In genomic region chr8:84600311-84600907, GRCm38 (mm10) we compare ENCODE assay signal across 9 mouse cellular contexts.
A peak's percentile ranks its signal among the peaks of the same experiment; 100 is the strongest.
DNase-seq lines count a peak whose midpoint lies in the region; ATAC-seq and TF ChIP-seq lines count a peak whose summit lies in the region.
"Had no signal": no experiment of that assay in that cellular context is flagged by ENCODE, and none has a peak within 500 bp of the region (broad histone marks: within the 10 kb centered on the region; RNA-seq: fewer than 3 reads in every experiment).

No protein-coding gene starts in this region.

- H3K36me3 ChIP-seq in heart, embryonic 11.5 days (ENCODE audit: control insufficient read depth, insufficient read depth, low read length), result no peaks in the 10 kb centered on the region
- peaks cover 6% of the 10 kb centered on the region; the same call in 1 of the 2 replicates for H3K36me3 ChIP-seq in hindbrain, embryonic 16.5 days (ENCODE audit: control insufficient read depth, insufficient read depth, low read length)
- H3K36me3 ChIP-seq in midbrain, postnatal 0 days (ENCODE audit: insufficient read depth, low read length), result 0 out of 2 replicates have a peak, but pooled peaks cover 5% of the 10 kb centered on the region

- peak overlapping the region; percentile 42 for H3K4me3 ChIP-seq in heart, embryonic 11.5 days (ENCODE audit: low read depth, low read length)
- H3K4me3 ChIP-seq in hindbrain, embryonic 16.5 days (ENCODE audit: low read length), result peak overlapping the region; percentile 18; the same call in 1 of the 2 replicates
- H3K4me3 ChIP-seq in midbrain, postnatal 0 days (ENCODE audit: low read depth, low read length), result no peak overlapping the region

- H3K4me1 ChIP-seq in heart, embryonic 11.5 days (ENCODE audit: control insufficient read depth, insufficient read depth, low read length), result peaks cover 16% of the 10 kb centered on the region
- peaks cover 15% of the 10 kb centered on the region for H3K4me1 ChIP-seq in hindbrain, embryonic 16.5 days (ENCODE audit: control insufficient read depth, insufficient read depth, low read depth, low read length)
- H3K4me1 ChIP-seq in midbrain, postnatal 0 days (ENCODE audit: insufficient read depth, low read length), result no peaks in the 10 kb centered on the region

- peak overlapping the region; percentile 71 for H3K9ac ChIP-seq in heart, embryonic 11.5 days (ENCODE audit: low read depth, low read length)
- peak overlapping the region; percentile 54 for H3K9ac ChIP-seq in hindbrain, embryonic 16.5 days (ENCODE audit: low read depth, low read length)
- peak overlapping the region; percentile 34; the same call in 1 of the 2 replicates for H3K9ac ChIP-seq in midbrain, postnatal 0 days (replicated peaks; ENCODE audit: low read length, poor library complexity, severe bottlenecking)

- no peak for TF ChIP-seq CTCF in midbrain, postnatal 0 days (IDR thresholded peaks at IDR 0.05)

- peaks cover 22% of the 10 kb centered on the region for H3K27me3 ChIP-seq in heart, embryonic 11.5 days (ENCODE audit: control insufficient read depth, insufficient read depth, low read length)
- H3K27me3 ChIP-seq in hindbrain, embryonic 16.5 days (replicated peaks; ENCODE audit: control insufficient read depth, insufficient read depth, low read length), result no peaks in the 10 kb centered on the region; the same call in 1 of the 2 replicates
- no peaks in the 10 kb centered on the region for H3K27me3 ChIP-seq in midbrain, postnatal 0 days (ENCODE audit: insufficient read depth, low read length)

- 0 out of 2 replicates have a peak overlapping the region, but pooled peaks have one; percentile 3 for H3K27ac ChIP-seq in heart, embryonic 11.5 days (ENCODE audit: low read depth, low read length)
- 0 out of 2 replicates have a peak overlapping the region, but pooled peaks have one; percentile 5 for H3K27ac ChIP-seq in hindbrain, embryonic 16.5 days (ENCODE audit: low read depth, low read length)
- H3K27ac ChIP-seq in midbrain, postnatal 0 days (ENCODE audit: low read depth, low read length), result no peak overlapping the region

- H3K4me2 ChIP-seq in heart, embryonic 11.5 days, result peak overlapping the region; percentile 67
- peak overlapping the region; percentile 48 for H3K4me2 ChIP-seq in hindbrain, embryonic 16.5 days (ENCODE audit: low read length)
- peak overlapping the region; percentile 36; the same call in 1 of the 2 replicates for H3K4me2 ChIP-seq in midbrain, postnatal 0 days (ENCODE audit: low read depth, low read length, poor library complexity, severe bottlenecking)

- no peaks in the 10 kb centered on the region for H3K9me3 ChIP-seq in heart, embryonic 11.5 days (replicated peaks; ENCODE audit: control insufficient read depth, low read length)
- H3K9me3 ChIP-seq in hindbrain, embryonic 16.5 days (ENCODE audit: control insufficient read depth, low read length), result no peaks in the 10 kb centered on the region
- no peaks in the 10 kb centered on the region for H3K9me3 ChIP-seq in midbrain, postnatal 0 days (ENCODE audit: low read length)

- no peak for DNase-seq in heart, adult 9 months (ENCODE audit: low spot score in 2 of 2)
- DNase-seq in embryo, embryonic 9.5 days (ENCODE audit: extremely low spot score), result peak; percentile 56
- no peak for DNase-seq in midbrain, postnatal 0 days (ENCODE audit: low spot score)
- DNase-seq in spleen, postnatal 4 days (ENCODE audit: low spot score in 2 of 2), result no peak
- DNase-seq: lung, adult 2 months had no signal

- WGBS in heart, embryonic 11.5 days (ENCODE audit: insufficient replicate concordance), result 4% methylated on average over 25 of the region's 26 CpGs
- 9% methylated on average over 26 of the region's 26 CpGs for WGBS in hindbrain, embryonic 16.5 days
- 19% methylated on average over 25 of the region's 26 CpGs for WGBS in midbrain, postnatal 0 days

- no peak for ATAC-seq in heart, embryonic 11.5 days (replicated peaks; ENCODE audit: insufficient number of reproducible peaks, low FRiP score, low TSS enrichment)
- peak; percentile 28; the same call in 1 of the 2 replicates for ATAC-seq in hindbrain, embryonic 16.5 days
- no peak for ATAC-seq in midbrain, postnatal 0 days (ENCODE audit: low FRiP score)
- no peak for ATAC-seq in erythroblast, adult 5-6 weeks (replicated peaks; ENCODE audit: low FRiP score, poor library complexity, severe bottlenecking)
- ATAC-seq in activated CD4-positive, CD25-positive, alpha-beta regulatory T cell, adult 4 months, result no peak
